Mouse (Mus musculus) kidney, embryonic 14.5 days (tissue): ENCODE results near the gene Akr1c13. TPM values are rescaled to one million over a fixed set of nuclear protein-coding genes. Genes with fewer than 3 reads are reported as not detected.
"Not testable (repeated sequence)": the region's sequence is repeated elsewhere in the genome, so short reads cannot be mapped to it uniquely, and the experiment has no call there.

Source experiments
- ATAC-seq: fragments of 200-750 bp; cut with Nextera tagmentation; 2 replicates; pipeline ENCODE4 v1.8.0; 2017; ENCODE audit warnings: moderate number of reproducible peaks, mild to moderate bottlenecking, moderate TSS enrichment, moderate library complexity; ENCODE audit not compliant: low FRiP score, low TSS enrichment
- H3K27ac ChIP-seq: fragments of 300-500 bp; sonication (generic); 2 replicates; pipeline ENCODE4 v1.5.1; 2014; ENCODE audit warnings: low read depth, mild to moderate bottlenecking, low read length, moderate library complexity, mixed read lengths
- H3K27me3 ChIP-seq: fragments of 300-500 bp; sonication (generic); 2 replicates; pipeline ENCODE4 v1.6.1; 2014; ENCODE audit warnings: mild to moderate bottlenecking, low read length; ENCODE audit not compliant: control insufficient read depth, insufficient read depth
- H3K36me3 ChIP-seq: fragments of 300-500 bp; sonication (generic); 2 replicates; pipeline ENCODE4 v1.6.1; 2014; ENCODE audit warnings: low read length, mixed read lengths; ENCODE audit not compliant: control insufficient read depth, insufficient read depth
- H3K4me1 ChIP-seq: fragments of 300-500 bp; sonication (generic); 2 replicates; pipeline ENCODE4 v1.6.1; 2014; ENCODE audit warnings: low read length, mixed read lengths; ENCODE audit not compliant: control insufficient read depth, insufficient read depth
- H3K4me2 ChIP-seq: fragments of 300-500 bp; sonication (generic); replicated peaks from 2 replicates; pipeline ENCODE4 v1.6.1; 2014; ENCODE audit warnings: low read depth, mild to moderate bottlenecking, low read length
- H3K4me3 ChIP-seq: fragments of 300-500 bp; sonication (generic); 2 replicates; pipeline ENCODE4 v1.5.1; 2014; ENCODE audit warnings: mild to moderate bottlenecking, low read length
- H3K9ac ChIP-seq: fragments of 300-500 bp; sonication (generic); 2 replicates; pipeline ENCODE4 v1.6.1; 2014; ENCODE audit warnings: low read depth, mild to moderate bottlenecking, low read length, moderate library complexity
- H3K9me3 ChIP-seq: fragments of 300-500 bp; sonication (generic); 2 replicates; pipeline ENCODE4 v1.6.1; 2016; ENCODE audit warnings: low read length; ENCODE audit not compliant: control insufficient read depth
- WGBS: fragments of 180-500 bp; shearing (Covaris S2); extraction: QIAGEN DNeasy Blood & Tissue Kit; methylation state at CpG from one replicate; pipeline ENCODE4 v1.1.7; 2014; 5-methylcytosine and 5-hydroxymethylcytosine counted together
- polyA plus RNA-seq: library from polyadenylated mRNA; unstranded; fragments of >200 nt; fragmentation: Nextera tagmentation; extraction: Ambion mirVana; gene quantifications from 2 replicates; pipeline ENCODE4 v1.2.1, GENCODE M21; 2014

Akr1c13 gene
- polyA plus RNA-seq, result 6.3 and 7.7 TPM in 2 replicates

GRCm38 (mm10) chr13:4190904-4191303, at the start of gene Akr1c13:
Gene Akr1c13, plus strand, starts transcription at chr13:4191150.
- Histone ChIP-seq H3K4me3 (no peak within 1 kb of the TSS), H3K4me2 (no peak within 1 kb of the TSS), H3K27ac (no peak within 1 kb of the TSS), H3K9ac (no peak within 1 kb of the TSS), H3K4me1 (no peaks in the 10 kb centered on the region), H3K36me3 (no peaks in the 10 kb centered on the region), H3K9me3 (no peaks in the 10 kb centered on the region), H3K27me3 (no peaks in the 10 kb centered on the region)
- 40% methylated on average over 3 of the region's 3 CpGs for WGBS
- peak; percentile 76; the same call in 1 of the 2 replicates for ATAC-seq

- Histone ChIP-seq H3K4me3 (no peak overlapping the region), H3K27me3 (no peaks in the 10 kb centered on the region), H3K27ac (no peak overlapping the region), H3K36me3 (no peaks in the 10 kb centered on the region), H3K9me3 (no peaks in the 10 kb centered on the region), H3K9ac (no peak overlapping the region), H3K4me2 (no peak overlapping the region), H3K4me1 (no peaks in the 10 kb centered on the region)
- WGBS, result 79% methylated on average over 1 of the region's 1 CpGs
- ATAC-seq, result no peak
These were observed 46.7 kb upstream of the Akr1c13 start for GRCm38 (mm10) chr13:4144261-4144660.

DNA sequence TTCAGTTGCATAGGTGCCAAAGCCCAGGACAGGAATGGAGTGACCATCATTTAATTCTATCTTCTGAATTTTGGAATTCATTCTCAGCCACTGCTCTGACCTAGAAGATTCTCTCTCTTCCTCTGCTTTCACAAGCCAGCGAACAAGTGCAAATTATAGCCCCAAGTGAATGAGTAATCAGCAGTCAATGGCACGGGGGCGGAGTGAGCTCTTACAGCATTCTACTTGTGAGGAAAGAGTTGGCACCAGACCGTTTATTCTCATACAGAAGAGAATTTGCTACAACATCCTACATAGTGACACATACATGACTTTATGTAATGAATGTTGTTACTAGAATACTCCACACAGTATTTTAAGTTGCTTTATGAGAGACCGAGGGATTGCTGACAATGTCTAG, 40.4 kb upstream of the Akr1c13 start, which contains the start of gene Akr1c18:
TSS of gene Akr1c18 (minus strand) at position 137 of the 400 bp plus-strand sequence.
- H3K4me2 ChIP-seq, result no peak within 1 kb of the TSS
- H3K27me3 ChIP-seq, result no peaks in the 10 kb centered on the region
- WGBS, result 61% methylated on average over 5 of the region's 5 CpGs
- no peak within 1 kb of the TSS for H3K4me3 ChIP-seq
- H3K4me1 ChIP-seq, result no peaks in the 10 kb centered on the region
- no peaks in the 10 kb centered on the region for H3K36me3 ChIP-seq
- no peak for ATAC-seq
- no peak within 1 kb of the TSS for H3K27ac ChIP-seq
- H3K9me3 ChIP-seq, result no peaks in the 10 kb centered on the region
- H3K9ac ChIP-seq, result no peak within 1 kb of the TSS

DNA sequence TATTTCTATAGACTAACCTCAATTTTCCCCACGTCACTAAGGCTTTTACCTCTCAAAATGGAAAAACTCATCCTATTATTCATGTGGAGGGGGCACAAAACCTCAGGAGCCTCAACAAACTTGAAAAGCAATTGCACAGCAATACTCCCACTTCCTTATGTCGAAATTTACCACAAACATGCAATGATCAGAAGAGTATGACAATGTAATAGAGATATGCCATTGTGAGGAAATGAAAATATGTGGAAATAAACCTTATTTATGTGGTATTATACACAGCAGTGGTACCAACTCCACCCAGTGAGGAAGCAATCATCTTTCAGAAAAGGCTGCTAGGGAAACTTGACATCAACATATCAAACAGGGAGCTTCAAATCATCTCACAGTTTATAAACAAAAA, 38.0 kb upstream of the Akr1c13 start:
- Histone ChIP-seq H3K4me3 (no peak overlapping the region), H3K36me3 (no peaks in the 10 kb centered on the region), H3K9me3 (no peaks in the 10 kb centered on the region), H3K27me3 (no peaks in the 10 kb centered on the region), H3K9ac (no peak overlapping the region), H3K4me2 (no peak overlapping the region), H3K4me1 (no peaks in the 10 kb centered on the region), H3K27ac (no peak overlapping the region)
- WGBS, result 77% methylated on average over 2 of the region's 2 CpGs
- ATAC-seq, result no peak

- Histone ChIP-seq H3K27me3 (no peaks in the 10 kb centered on the region), H3K36me3 (no peaks in the 10 kb centered on the region), H3K4me2 (no peak overlapping the region), H3K4me1 (no peaks in the 10 kb centered on the region), H3K27ac (no peak overlapping the region), H3K9me3 (no peaks in the 10 kb centered on the region), H3K9ac (no peak overlapping the region), H3K4me3 (no peak overlapping the region)
- 64% methylated on average over 3 of the region's 3 CpGs for WGBS
- no peak for ATAC-seq
These were observed 37.4 kb upstream of the Akr1c13 start for GRCm38 (mm10) chr13:4153593-4153992.

GRCm38 (mm10) chr13:4155286-4155685, 35.7 kb upstream of the Akr1c13 start:
- 80% methylated on average over 2 of the region's 2 CpGs for WGBS
- no peak for ATAC-seq

DNA sequence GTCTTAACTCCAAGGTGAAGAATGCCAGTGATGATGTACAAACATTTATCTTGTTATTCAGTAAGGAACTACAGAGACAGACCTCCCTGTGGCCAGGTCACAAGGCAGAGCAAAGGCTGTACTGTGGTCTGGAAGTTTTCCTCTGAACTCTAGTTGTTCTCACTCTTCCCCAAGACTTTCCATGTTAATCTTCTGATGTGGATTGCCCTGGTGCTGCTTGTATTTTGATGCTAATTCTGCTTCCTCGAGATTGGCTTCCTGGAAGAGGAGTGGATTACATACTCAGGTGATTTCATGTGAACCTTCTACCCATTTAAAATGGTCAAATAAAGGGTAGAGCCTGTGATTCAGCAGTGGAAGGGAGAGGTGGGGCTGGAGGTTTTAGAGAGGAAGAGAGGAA, 22.9 kb upstream of the Akr1c13 start:
- no peak overlapping the region for H3K27ac ChIP-seq
- H3K27me3 ChIP-seq, result no peaks in the 10 kb centered on the region
- H3K4me3 ChIP-seq, result no peak overlapping the region
- H3K9ac ChIP-seq, result no peak overlapping the region
- no peaks in the 10 kb centered on the region for H3K4me1 ChIP-seq
- WGBS, result 43% methylated on average over 1 of the region's 1 CpGs
- no peak overlapping the region for H3K4me2 ChIP-seq
- H3K36me3 ChIP-seq, result no peaks in the 10 kb centered on the region
- no peak for ATAC-seq
- H3K9me3 ChIP-seq, result no peaks in the 10 kb centered on the region

More at GRCm38 (mm10) chr13:4155286-4155685, 35.7 kb upstream of the Akr1c13 start:
- Histone ChIP-seq H3K4me1 (no peaks in the 10 kb centered on the region), H3K4me3 (no peak overlapping the region), H3K9me3 (no peaks in the 10 kb centered on the region), H3K36me3 (no peaks in the 10 kb centered on the region), H3K4me2 (no peak overlapping the region), H3K27me3 (no peaks in the 10 kb centered on the region), H3K27ac (no peak overlapping the region), H3K9ac (no peak overlapping the region)

DNA sequence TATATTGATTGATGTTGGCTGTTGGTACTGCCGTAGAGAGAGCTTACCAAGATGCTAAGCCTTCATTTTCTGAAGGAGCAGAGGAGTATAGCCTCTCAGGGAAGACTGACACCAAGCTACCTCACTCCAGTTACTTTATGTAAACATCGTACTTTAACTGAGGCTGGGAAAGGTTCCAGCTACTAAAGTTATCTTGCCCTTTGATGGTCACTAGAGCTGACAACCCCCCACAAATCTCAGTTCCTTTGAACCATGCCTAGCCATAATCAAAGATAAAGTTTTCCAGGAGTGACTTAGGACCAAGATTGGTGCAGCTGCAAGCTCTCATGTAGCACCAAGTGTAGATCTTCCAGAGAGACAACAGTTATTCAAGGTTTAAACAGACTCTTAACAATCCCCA, 18.0 kb upstream of the Akr1c13 start:
- no peak overlapping the region for H3K9ac ChIP-seq
- H3K9me3 ChIP-seq, result no peaks in the 10 kb centered on the region
- no peaks in the 10 kb centered on the region for H3K27me3 ChIP-seq
- no peaks in the 10 kb centered on the region for H3K4me1 ChIP-seq
- no peak overlapping the region for H3K27ac ChIP-seq
- no peak overlapping the region for H3K4me2 ChIP-seq
- 15% methylated on average over 2 of the region's 2 CpGs for WGBS
- no peak overlapping the region for H3K4me3 ChIP-seq
- ATAC-seq, result peak; percentile 90
- no peaks in the 10 kb centered on the region for H3K36me3 ChIP-seq

- not testable (repeated sequence) for H3K9me3 ChIP-seq, H3K9ac ChIP-seq, H3K27me3 ChIP-seq, H3K36me3 ChIP-seq, H3K4me1 ChIP-seq, H3K4me3 ChIP-seq, ATAC-seq, H3K27ac ChIP-seq, H3K4me2 ChIP-seq
- WGBS, result 90% methylated on average over 4 of the region's 4 CpGs
These were observed 9.6 kb upstream of the Akr1c13 start for GRCm38 (mm10) chr13:4181321-4181720.
